Mouse (Mus musculus) E14TG2a.4 (cell line): ENCODE data around the gene Lin37.

Experiments used
- CTCF ChIP-seq: conservative IDR thresholded peaks from 2 replicates; pipeline ENCODE4 v1.5.1; 2014; ENCODE audit warnings: low read length
- NANOG ChIP-seq: IDR thresholded peaks from 2 replicates; pipeline ENCODE4 v1.6.1; 2014; ENCODE audit warnings: borderline replicate concordance, low read length, mixed read lengths

DNA sequence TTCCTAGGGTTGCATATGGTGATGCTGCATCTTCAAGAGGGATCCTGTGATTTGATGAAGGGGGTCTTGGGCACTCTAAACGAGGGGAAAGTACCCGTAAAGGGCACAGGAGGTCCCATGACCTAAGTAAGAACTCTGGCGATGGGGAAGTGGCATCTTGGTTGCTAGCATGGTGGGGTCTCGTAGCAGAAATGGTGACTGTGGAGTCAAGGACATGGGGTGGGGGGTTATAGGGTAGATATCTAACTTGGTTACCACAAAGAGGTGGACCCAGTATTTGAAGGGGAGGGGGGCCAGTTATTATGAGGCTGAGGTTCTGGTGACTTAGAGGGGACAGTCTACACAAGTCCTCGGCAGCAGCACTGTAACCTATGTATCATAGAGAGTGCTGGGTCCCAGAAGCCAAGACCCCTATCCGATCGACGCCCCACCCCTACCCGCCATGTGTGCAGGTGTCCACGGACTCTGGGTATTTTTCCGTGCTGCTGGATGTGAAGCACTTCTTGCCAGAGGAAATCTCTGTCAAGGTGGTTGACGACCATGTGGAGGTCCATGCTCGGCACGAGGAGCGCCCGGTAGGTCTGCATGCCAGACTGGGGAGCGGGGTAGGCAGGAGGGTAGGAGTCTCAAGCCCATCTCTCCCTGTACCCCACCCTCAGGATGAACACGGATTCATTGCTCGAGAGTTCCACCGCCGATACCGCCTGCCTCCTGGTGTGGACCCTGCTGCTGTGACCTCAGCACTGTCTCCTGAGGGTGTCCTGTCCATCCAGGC lies 5.6 kb downstream of the Lin37 start:
- TF ChIP-seq CTCF = no peak
- no peak for TF ChIP-seq NANOG
